Mouse (Mus musculus): ENCODE measurements around the gene Kcnh4. TPM values are rescaled to one million over a fixed set of nuclear protein-coding genes. Genes with fewer than 3 reads are reported as not detected.
A peak's percentile ranks its signal among the peaks of the same experiment; 100 is the strongest.

Kcnh4 gene
- polyA plus RNA-seq (2014; fragmentation: Nextera tagmentation; extraction: Ambion mirVana), result 0.50 and 0.56 TPM in 2 replicates

DNA sequence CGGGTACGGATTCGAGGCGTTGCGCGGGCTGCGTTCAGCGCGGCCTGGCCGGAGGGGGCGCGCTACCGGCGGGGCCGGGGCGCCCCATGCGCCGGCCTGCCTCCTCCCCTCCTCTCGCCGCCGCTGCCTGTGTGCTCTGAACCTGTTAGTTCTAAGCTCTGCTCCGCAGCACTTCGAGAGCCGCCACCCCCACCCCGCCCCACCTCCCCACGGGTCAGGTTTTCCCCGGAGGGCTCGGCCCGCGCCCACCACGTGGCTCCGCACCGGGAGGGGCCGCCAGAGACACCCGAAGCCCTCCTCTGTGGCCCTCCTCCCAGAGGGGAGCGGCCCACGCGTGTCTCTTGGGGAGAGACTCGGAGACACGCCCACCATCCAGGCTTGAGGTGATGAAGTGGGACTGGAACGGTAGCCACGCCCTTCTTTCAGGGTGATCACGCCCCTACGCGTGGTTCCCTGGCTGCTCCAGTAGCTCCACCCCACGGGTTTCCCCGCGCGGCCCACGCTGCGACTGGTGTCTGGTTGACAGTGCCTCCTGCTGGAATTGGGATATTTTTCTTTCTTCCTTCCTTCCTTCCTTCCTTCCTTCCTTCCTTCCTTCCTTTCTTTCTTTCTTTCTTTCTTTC lies at the start of gene Kcnh4:
Kcnh4 (minus strand) TSS at position 332 of the 623 bp plus-strand sequence.
- Histone ChIP-seq H3K27ac (replicated peaks; ENCODE audit: low read depth, low read length) (no peak within 1 kb of the TSS), H3K9me3 (replicated peaks; ENCODE audit: control insufficient read depth, low read length) (no peaks in the 10 kb centered on the region), H3K36me3 (replicated peaks; ENCODE audit: control insufficient read depth, insufficient read depth, low read depth, low read length) (no peaks in the 10 kb centered on the region), H3K4me3 (ENCODE audit: low read depth, low read length) (peak within 1 kb of the TSS; percentile 27), H3K9ac (replicated peaks; ENCODE audit: low read length) (peak within 1 kb of the TSS; percentile 18; the same call in 1 of the 2 replicates), H3K4me2 (ENCODE audit: low read depth, low read length) (peak within 1 kb of the TSS; percentile 62), H3K4me1 (ENCODE audit: control insufficient read depth, insufficient read depth, low read length) (peaks cover 9% of the 10 kb centered on the region), H3K27me3 (ENCODE audit: control insufficient read depth, insufficient read depth, low read length) (peaks cover 28% of the 10 kb centered on the region)
- peak; percentile 47 for DNase-seq (ENCODE audit: low spot score)
- 1% methylated on average over 46 of the region's 51 CpGs for WGBS
- ATAC-seq (replicated peaks; ENCODE audit: insufficient number of reproducible peaks, low FRiP score, low TSS enrichment, low read depth), result 0 out of 2 replicates have a peak, but pooled peaks have one; percentile 20

DNA sequence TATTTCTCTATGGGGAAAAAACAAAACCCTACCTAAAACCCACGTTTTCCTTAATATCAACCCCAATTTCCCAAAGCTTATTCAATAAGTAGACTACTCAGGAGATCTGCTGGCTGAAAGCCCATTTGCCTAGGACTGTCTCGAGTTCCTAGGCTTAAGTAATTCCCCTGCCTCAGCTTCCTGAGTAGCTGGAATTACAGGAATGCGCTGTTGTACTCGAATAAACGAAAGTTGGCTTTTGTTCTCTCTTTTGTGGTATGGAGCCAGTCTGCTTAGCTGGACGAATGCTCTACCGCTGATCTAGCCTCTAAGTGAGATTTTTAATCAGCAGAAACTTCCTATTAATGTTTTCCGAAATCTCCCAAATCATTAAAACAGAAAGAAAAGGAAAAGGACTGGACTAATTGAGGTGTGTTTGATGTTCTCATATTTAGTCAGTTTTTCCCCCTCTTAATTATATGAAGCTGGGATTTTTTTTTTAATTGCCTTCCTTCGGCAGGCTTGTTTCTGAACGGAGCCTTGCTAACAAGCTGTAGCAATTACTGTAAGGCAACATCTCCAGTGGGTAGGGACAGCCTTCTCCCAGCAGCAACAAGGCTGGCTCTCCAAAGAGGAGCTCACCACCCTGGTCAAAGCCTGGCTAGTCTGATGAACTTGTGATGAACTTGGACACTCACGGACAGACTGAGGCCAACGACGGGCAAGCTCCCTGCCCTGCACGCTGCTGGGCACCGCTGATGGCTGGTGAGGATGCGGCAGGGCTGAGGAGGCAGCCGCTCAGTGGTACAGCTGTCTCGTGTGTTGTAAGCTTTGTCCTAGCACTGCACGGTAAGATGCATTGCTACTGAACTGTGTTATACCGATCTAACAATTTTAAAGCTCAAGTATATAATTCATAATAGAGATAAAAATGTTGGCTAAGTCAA lies 46.9 kb upstream of the Kcnh4 start:
- DNase-seq (ENCODE audit: low spot score), result no peak

DNA sequence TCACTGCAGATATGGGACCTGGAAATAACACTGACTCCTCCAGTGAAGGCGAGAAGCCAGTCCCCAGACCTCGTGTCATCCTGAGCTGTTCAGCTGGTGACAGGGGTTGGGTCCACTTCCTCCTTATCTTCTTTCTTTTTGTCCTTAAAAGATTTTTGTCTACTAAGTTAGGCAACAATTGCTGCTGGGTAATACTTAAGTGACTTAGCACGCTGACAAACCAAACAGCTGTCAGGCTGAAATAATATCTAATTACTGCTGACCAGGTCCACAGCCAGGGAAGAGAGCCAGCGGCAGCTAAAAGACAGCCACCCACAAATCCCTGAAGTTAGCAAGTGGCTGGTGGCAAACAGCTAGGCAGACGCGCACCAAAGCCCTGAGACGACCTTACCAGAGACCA lies 45.8 kb upstream of the Kcnh4 start:
- no peaks in the 10 kb centered on the region for H3K36me3 ChIP-seq (replicated peaks; ENCODE audit: control insufficient read depth, insufficient read depth, low read depth, low read length)
- DNase-seq (ENCODE audit: low spot score) (no peak), ATAC-seq (replicated peaks; ENCODE audit: insufficient number of reproducible peaks, low FRiP score, low TSS enrichment, low read depth) (no peak)
- no peak overlapping the region for H3K27ac ChIP-seq (replicated peaks; ENCODE audit: low read depth, low read length)
- no peak overlapping the region for H3K4me2 ChIP-seq (ENCODE audit: low read depth, low read length)
- H3K9me3 ChIP-seq (replicated peaks; ENCODE audit: control insufficient read depth, low read length), result no peaks in the 10 kb centered on the region
- H3K27me3 ChIP-seq (ENCODE audit: control insufficient read depth, insufficient read depth, low read length), result no peaks in the 10 kb centered on the region
- WGBS, result 76% methylated on average over 7 of the region's 7 CpGs
- H3K9ac ChIP-seq (replicated peaks; ENCODE audit: low read length), result no peak overlapping the region
- H3K4me1 ChIP-seq (ENCODE audit: control insufficient read depth, insufficient read depth, low read length), result no peaks in the 10 kb centered on the region
- H3K4me3 ChIP-seq (ENCODE audit: low read depth, low read length), result no peak overlapping the region

More for the DNA sequence above, 46.9 kb upstream of the Kcnh4 start:
- Histone ChIP-seq H3K4me1 (ENCODE audit: control insufficient read depth, insufficient read depth, low read length) (no peaks in the 10 kb centered on the region), H3K27ac (replicated peaks; ENCODE audit: low read depth, low read length) (no peak overlapping the region), H3K27me3 (ENCODE audit: control insufficient read depth, insufficient read depth, low read length) (no peaks in the 10 kb centered on the region), H3K9me3 (replicated peaks; ENCODE audit: control insufficient read depth, low read length) (no peaks in the 10 kb centered on the region), H3K4me3 (ENCODE audit: low read depth, low read length) (no peak overlapping the region), H3K36me3 (replicated peaks; ENCODE audit: control insufficient read depth, insufficient read depth, low read depth, low read length) (no peaks in the 10 kb centered on the region), H3K4me2 (ENCODE audit: low read depth, low read length) (no peak overlapping the region), H3K9ac (replicated peaks; ENCODE audit: low read length) (no peak overlapping the region)
- ATAC-seq (replicated peaks; ENCODE audit: insufficient number of reproducible peaks, low FRiP score, low TSS enrichment, low read depth), result no peak
- WGBS, result 72% methylated on average over 20 of the region's 20 CpGs

DNA sequence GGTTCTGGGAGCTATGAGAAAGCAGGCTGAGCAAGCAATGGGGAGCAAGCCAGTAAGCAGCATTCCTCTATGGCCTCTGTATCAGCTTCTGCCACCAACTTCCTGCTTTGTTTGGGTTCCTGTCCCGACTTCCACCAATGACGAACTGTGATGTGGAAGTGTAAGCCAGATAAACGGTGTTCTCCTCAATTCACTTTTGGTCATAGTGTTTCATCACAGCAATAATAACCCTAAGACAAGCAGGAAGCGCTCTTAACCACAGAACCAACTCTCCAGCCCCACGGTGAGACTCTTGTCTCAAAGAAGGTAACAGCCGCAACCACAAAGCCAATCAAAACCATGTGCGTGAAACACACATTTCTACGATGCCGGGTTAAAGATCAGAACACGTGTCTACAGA lies 44.7 kb upstream of the Kcnh4 start:
- DNase-seq (ENCODE audit: low spot score), result no peak
- no peaks in the 10 kb centered on the region for H3K9me3 ChIP-seq (replicated peaks; ENCODE audit: control insufficient read depth, low read length)
- no peak overlapping the region for H3K4me3 ChIP-seq (ENCODE audit: low read depth, low read length)
- no peak overlapping the region for H3K9ac ChIP-seq (replicated peaks; ENCODE audit: low read length)
- no peaks in the 10 kb centered on the region for H3K27me3 ChIP-seq (ENCODE audit: control insufficient read depth, insufficient read depth, low read length)
- no peaks in the 10 kb centered on the region for H3K4me1 ChIP-seq (ENCODE audit: control insufficient read depth, insufficient read depth, low read length)
- no peak for ATAC-seq (replicated peaks; ENCODE audit: insufficient number of reproducible peaks, low FRiP score, low TSS enrichment, low read depth)
- H3K27ac ChIP-seq (replicated peaks; ENCODE audit: low read depth, low read length), result no peak overlapping the region
- WGBS, result 91% methylated on average over 10 of the region's 10 CpGs
- no peaks in the 10 kb centered on the region for H3K36me3 ChIP-seq (replicated peaks; ENCODE audit: control insufficient read depth, insufficient read depth, low read depth, low read length)
- no peak overlapping the region for H3K4me2 ChIP-seq (ENCODE audit: low read depth, low read length)

DNA sequence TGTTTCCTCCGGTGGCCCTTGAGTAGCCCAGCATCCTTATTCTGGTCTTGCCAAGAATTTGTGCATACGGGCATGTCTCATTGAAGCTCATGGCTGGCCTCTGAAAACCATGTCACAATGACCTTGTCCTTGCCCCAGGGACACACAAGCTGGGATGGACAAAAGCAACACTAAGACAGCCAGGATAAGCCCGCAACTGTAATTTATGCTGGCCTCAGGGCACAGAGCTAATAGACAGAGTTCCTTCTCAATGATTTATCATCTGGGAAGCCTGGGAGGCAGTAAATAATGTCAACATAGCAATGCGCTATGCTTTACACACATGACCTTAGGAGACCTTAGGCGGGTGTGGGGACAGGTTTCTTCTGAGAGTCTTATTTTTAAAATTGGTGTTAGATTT lies 39.7 kb upstream of the Kcnh4 start:
- ATAC-seq (replicated peaks; ENCODE audit: insufficient number of reproducible peaks, low FRiP score, low TSS enrichment, low read depth) (no peak), DNase-seq (ENCODE audit: low spot score) (no peak)
- Histone ChIP-seq H3K4me1 (ENCODE audit: control insufficient read depth, insufficient read depth, low read length) (no peaks in the 10 kb centered on the region), H3K9ac (replicated peaks; ENCODE audit: low read length) (no peak overlapping the region), H3K4me2 (ENCODE audit: low read depth, low read length) (no peak overlapping the region), H3K4me3 (ENCODE audit: low read depth, low read length) (no peak overlapping the region), H3K36me3 (replicated peaks; ENCODE audit: control insufficient read depth, insufficient read depth, low read depth, low read length) (no peaks in the 10 kb centered on the region), H3K9me3 (replicated peaks; ENCODE audit: control insufficient read depth, low read length) (no peaks in the 10 kb centered on the region), H3K27me3 (ENCODE audit: control insufficient read depth, insufficient read depth, low read length) (no peaks in the 10 kb centered on the region), H3K27ac (replicated peaks; ENCODE audit: low read depth, low read length) (no peak overlapping the region)
- 76% methylated on average over 5 of the region's 5 CpGs for WGBS

DNA sequence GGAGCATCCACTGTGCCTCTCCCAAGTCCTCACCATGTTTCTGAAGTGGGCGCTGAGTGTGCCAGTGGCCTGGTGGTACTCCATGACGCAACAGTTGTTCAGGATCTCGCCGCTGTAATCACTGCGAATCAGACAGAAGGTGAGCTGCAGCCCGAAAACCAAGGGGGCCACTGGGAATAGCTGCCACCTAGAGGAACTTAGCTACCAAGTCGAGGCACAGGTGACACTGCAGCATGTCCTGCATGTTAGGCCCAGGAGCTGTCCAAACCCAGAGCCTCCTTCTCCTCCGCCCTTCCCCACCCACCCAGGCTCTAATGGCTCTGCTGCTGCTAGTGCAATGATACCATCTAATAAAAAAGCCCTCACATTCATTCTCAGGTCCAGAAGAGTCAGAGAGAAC lies 36.8 kb upstream of the Kcnh4 start:
- H3K4me2 ChIP-seq (ENCODE audit: low read depth, low read length), result no peak overlapping the region
- H3K27me3 ChIP-seq (ENCODE audit: control insufficient read depth, insufficient read depth, low read length), result no peaks in the 10 kb centered on the region
- no peak overlapping the region for H3K27ac ChIP-seq (replicated peaks; ENCODE audit: low read depth, low read length)
- ATAC-seq (replicated peaks; ENCODE audit: insufficient number of reproducible peaks, low FRiP score, low TSS enrichment, low read depth) (no peak), DNase-seq (ENCODE audit: low spot score) (no peak)
- no peaks in the 10 kb centered on the region for H3K9me3 ChIP-seq (replicated peaks; ENCODE audit: control insufficient read depth, low read length)
- WGBS, result 66% methylated on average over 8 of the region's 8 CpGs
- H3K4me1 ChIP-seq (ENCODE audit: control insufficient read depth, insufficient read depth, low read length), result no peaks in the 10 kb centered on the region
- no peak overlapping the region for H3K4me3 ChIP-seq (ENCODE audit: low read depth, low read length)
- H3K36me3 ChIP-seq (replicated peaks; ENCODE audit: control insufficient read depth, insufficient read depth, low read depth, low read length), result no peaks in the 10 kb centered on the region
- H3K9ac ChIP-seq (replicated peaks; ENCODE audit: low read length), result no peak overlapping the region

DNA sequence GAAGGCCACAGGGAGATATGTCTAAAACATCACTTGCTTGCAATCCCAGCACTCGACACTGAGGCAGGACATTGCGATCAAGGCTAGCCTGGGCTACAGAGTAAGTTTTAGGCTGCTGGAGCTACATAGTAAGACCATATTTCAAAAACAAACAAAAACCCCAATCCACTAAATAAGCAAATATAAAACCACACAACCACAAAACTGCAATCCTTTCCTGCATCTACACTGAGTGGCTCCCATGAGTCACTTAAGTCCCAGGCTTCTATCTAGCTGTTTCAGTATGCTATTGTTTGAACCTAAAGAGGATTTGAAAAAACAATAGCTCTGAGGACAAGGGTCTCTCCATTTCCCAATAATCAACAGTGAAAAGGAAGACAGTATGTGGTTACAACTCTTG lies 35.6 kb upstream of the Kcnh4 start:
- H3K9me3 ChIP-seq (replicated peaks; ENCODE audit: control insufficient read depth, low read length), result no peaks in the 10 kb centered on the region
- H3K4me3 ChIP-seq (ENCODE audit: low read depth, low read length), result no peak overlapping the region
- DNase-seq (ENCODE audit: low spot score) (no peak), ATAC-seq (replicated peaks; ENCODE audit: insufficient number of reproducible peaks, low FRiP score, low TSS enrichment, low read depth) (no peak)
- WGBS, result 96% methylated on average over 2 of the region's 2 CpGs
- H3K27ac ChIP-seq (replicated peaks; ENCODE audit: low read depth, low read length), result no peak overlapping the region
- H3K4me1 ChIP-seq (ENCODE audit: control insufficient read depth, insufficient read depth, low read length), result no peaks in the 10 kb centered on the region
- no peaks in the 10 kb centered on the region for H3K27me3 ChIP-seq (ENCODE audit: control insufficient read depth, insufficient read depth, low read length)
- no peaks in the 10 kb centered on the region for H3K36me3 ChIP-seq (replicated peaks; ENCODE audit: control insufficient read depth, insufficient read depth, low read depth, low read length)
- no peak overlapping the region for H3K9ac ChIP-seq (replicated peaks; ENCODE audit: low read length)
- no peak overlapping the region for H3K4me2 ChIP-seq (ENCODE audit: low read depth, low read length)

DNA sequence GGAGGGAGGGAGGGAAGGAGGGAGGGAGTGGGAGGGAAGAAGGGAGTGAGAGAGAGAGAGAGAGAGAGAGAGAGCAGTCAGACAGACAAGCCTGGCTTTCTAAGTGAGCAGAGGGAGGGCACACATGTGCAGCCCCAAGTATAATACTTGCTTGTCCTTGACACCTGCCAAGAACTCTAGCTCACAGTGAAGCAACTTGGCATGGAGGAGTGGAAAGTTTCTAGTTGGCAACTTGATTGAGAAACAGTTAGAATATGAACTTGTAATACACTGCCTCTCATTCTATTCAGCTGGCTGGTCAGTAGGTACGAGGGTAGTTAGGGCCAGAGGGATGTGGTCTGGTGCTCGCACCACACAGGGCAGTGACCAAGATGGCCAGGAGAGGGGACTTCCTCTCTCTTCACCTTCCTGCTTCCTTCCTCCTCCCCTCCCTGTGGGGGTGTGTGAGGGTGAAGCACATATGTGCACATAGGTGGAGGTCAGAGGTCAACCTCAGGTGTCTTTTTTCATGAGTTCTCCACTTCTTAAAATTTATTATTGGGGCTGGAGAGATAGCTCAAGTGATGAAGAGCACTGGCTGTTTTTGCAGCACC lies 31.8 kb upstream of the Kcnh4 start:
- 96% methylated on average over 2 of the region's 2 CpGs for WGBS
- Histone ChIP-seq H3K36me3 (replicated peaks; ENCODE audit: control insufficient read depth, insufficient read depth, low read depth, low read length) (no peaks in the 10 kb centered on the region), H3K9me3 (replicated peaks; ENCODE audit: control insufficient read depth, low read length) (no peaks in the 10 kb centered on the region), H3K4me1 (ENCODE audit: control insufficient read depth, insufficient read depth, low read length) (no peaks in the 10 kb centered on the region), H3K27me3 (ENCODE audit: control insufficient read depth, insufficient read depth, low read length) (no peaks in the 10 kb centered on the region), H3K9ac (replicated peaks; ENCODE audit: low read length) (no peak overlapping the region), H3K27ac (replicated peaks; ENCODE audit: low read depth, low read length) (no peak overlapping the region), H3K4me3 (ENCODE audit: low read depth, low read length) (no peak overlapping the region), H3K4me2 (ENCODE audit: low read depth, low read length) (no peak overlapping the region)
- DNase-seq (ENCODE audit: low spot score) (no peak), ATAC-seq (replicated peaks; ENCODE audit: insufficient number of reproducible peaks, low FRiP score, low TSS enrichment, low read depth) (no peak)

All from embryonic facial prominence, embryonic 11.5 days (tissue).